ENCODE assay signal across 13 mouse cellular contexts in genomic region chr10:4492045-4492444, GRCm38 (mm10). TPM values are rescaled to one million over a fixed set of nuclear protein-coding genes. Genes with fewer than 3 reads are reported as not detected.
"Had no signal": no experiment of that assay in that cellular context is flagged by ENCODE, and none has a peak within 500 bp of the region (broad histone marks: within the 10 kb centered on the region; RNA-seq: fewer than 3 reads in every experiment).

No protein-coding gene starts in this region.

- H3K4me1 ChIP-seq: lung, embryonic 15.5 days; midbrain, embryonic 12.5 days; neural tube, embryonic 12.5 days had no signal

- DNase-seq: lung, adult 2 months; lung, postnatal 4 days; right cerebral cortex, postnatal 14 days; thymus, adult 18-20 months; thymus, postnatal 14 days; thymus, postnatal 36 days had no signal

- H3K27ac ChIP-seq: lung, embryonic 15.5 days; midbrain, embryonic 12.5 days; neural tube, embryonic 12.5 days had no signal

- H3K4me2 ChIP-seq: lung, embryonic 15.5 days; midbrain, embryonic 12.5 days; neural tube, embryonic 12.5 days had no signal

- H3K36me3 ChIP-seq: lung, embryonic 15.5 days; midbrain, embryonic 12.5 days; neural tube, embryonic 12.5 days had no signal

- H3K9me3 ChIP-seq: lung, embryonic 15.5 days; midbrain, embryonic 12.5 days; neural tube, embryonic 12.5 days had no signal

- H3K4me3 ChIP-seq: lung, embryonic 15.5 days; midbrain, embryonic 12.5 days; neural tube, embryonic 12.5 days had no signal

- H3K27me3 ChIP-seq: lung, embryonic 15.5 days; midbrain, embryonic 12.5 days; neural tube, embryonic 12.5 days had no signal

- ATAC-seq: lung, postnatal 0 days had no signal

- H3K9ac ChIP-seq: lung, embryonic 15.5 days; midbrain, embryonic 12.5 days; neural tube, embryonic 12.5 days had no signal

RNA-seq across cellular contexts. Expression of gene Ccdc170, which starts 9.7 kb away (rescaled TPM):
- polyA plus RNA-seq: liver, adult 2 months; liver, embryonic 16.5 days; stomach, embryonic 14.5 days had no signal
